Mouse (Mus musculus): Measurements from ENCODE around the gene Csnk2a1. TPM values are rescaled to one million over a fixed set of nuclear protein-coding genes. Genes with fewer than 3 reads are reported as not detected.
A peak's percentile ranks its signal among the peaks of the same experiment; 100 is the strongest.
"Not testable (repeated sequence)": the region's sequence is repeated elsewhere in the genome, so short reads cannot be mapped to it uniquely, and the experiment has no call there.

Csnk2a1 gene
- polyA plus RNA-seq, 1 experiment from 2014 or later = 112 TPM

GRCm38 (mm10) chr2:152189640-152190039, 37.0 kb upstream of the Csnk2a1 start:
- WGBS = 73% methylated on average over 9 of the region's 9 CpGs
- Histone ChIP-seq H3K36me3 (ENCODE audit: control insufficient read depth, insufficient read depth, low read length) (no peaks in the 10 kb centered on the region), H3K9ac (ENCODE audit: low read length) (no peak overlapping the region), H3K4me1 (replicated peaks; ENCODE audit: control insufficient read depth, insufficient read depth, low read length) (no peaks in the 10 kb centered on the region), H3K9me3 (ENCODE audit: control insufficient read depth, low read length) (no peaks in the 10 kb centered on the region), H3K4me3 (ENCODE audit: low read depth, low read length) (no peak overlapping the region), H3K4me2 (ENCODE audit: low read length) (no peak overlapping the region), H3K27me3 (replicated peaks; ENCODE audit: control insufficient read depth, insufficient read depth, low read length) (no peaks in the 10 kb centered on the region), H3K27ac (ENCODE audit: low read depth) (no peak overlapping the region)
- DNase-seq (ENCODE audit: low spot score) = no peak
- no peak for ATAC-seq (replicated peaks; ENCODE audit: low FRiP score, low TSS enrichment, low read depth)

GRCm38 (mm10) chr2:152190161-152190560, 36.5 kb upstream of the Csnk2a1 start:
- H3K4me3 ChIP-seq (ENCODE audit: low read depth, low read length) = no peak overlapping the region
- H3K4me1 ChIP-seq (replicated peaks; ENCODE audit: control insufficient read depth, insufficient read depth, low read length) = no peaks in the 10 kb centered on the region
- DNase-seq (ENCODE audit: low spot score) (no peak), ATAC-seq (replicated peaks; ENCODE audit: low FRiP score, low TSS enrichment, low read depth) (no peak)
- H3K27me3 ChIP-seq (replicated peaks; ENCODE audit: control insufficient read depth, insufficient read depth, low read length) = no peaks in the 10 kb centered on the region
- no peaks in the 10 kb centered on the region for H3K9me3 ChIP-seq (ENCODE audit: control insufficient read depth, low read length)
- H3K36me3 ChIP-seq (ENCODE audit: control insufficient read depth, insufficient read depth, low read length) = no peaks in the 10 kb centered on the region
- H3K9ac ChIP-seq (ENCODE audit: low read length) = no peak overlapping the region
- 67% methylated on average over 7 of the region's 7 CpGs for WGBS
- H3K4me2 ChIP-seq (ENCODE audit: low read length) = no peak overlapping the region
- H3K27ac ChIP-seq (ENCODE audit: low read depth) = no peak overlapping the region

- no peak overlapping the region for H3K4me3 ChIP-seq (ENCODE audit: low read depth, low read length)
- DNase-seq (ENCODE audit: low spot score) (no peak), ATAC-seq (replicated peaks; ENCODE audit: low FRiP score, low TSS enrichment, low read depth) (no peak)
- no peak overlapping the region for H3K4me2 ChIP-seq (ENCODE audit: low read length)
- H3K4me1 ChIP-seq (replicated peaks; ENCODE audit: control insufficient read depth, insufficient read depth, low read length) = no peaks in the 10 kb centered on the region
- no peak overlapping the region for H3K27ac ChIP-seq (ENCODE audit: low read depth)
- no peak overlapping the region for H3K9ac ChIP-seq (ENCODE audit: low read length)
- H3K36me3 ChIP-seq (ENCODE audit: control insufficient read depth, insufficient read depth, low read length) = no peaks in the 10 kb centered on the region
- 75% methylated on average over 13 of the region's 13 CpGs for WGBS
- H3K27me3 ChIP-seq (replicated peaks; ENCODE audit: control insufficient read depth, insufficient read depth, low read length) = no peaks in the 10 kb centered on the region
- no peaks in the 10 kb centered on the region for H3K9me3 ChIP-seq (ENCODE audit: control insufficient read depth, low read length)
These were observed 33.9 kb upstream of the Csnk2a1 start for GRCm38 (mm10) chr2:152192591-152193345.

GRCm38 (mm10) chr2:152193346-152193710, 33.3 kb upstream of the Csnk2a1 start:
- Histone ChIP-seq H3K9ac (ENCODE audit: low read length) (no peak overlapping the region), H3K9me3 (ENCODE audit: control insufficient read depth, low read length) (no peaks in the 10 kb centered on the region), H3K4me2 (ENCODE audit: low read length) (no peak overlapping the region), H3K27ac (ENCODE audit: low read depth) (no peak overlapping the region), H3K4me3 (ENCODE audit: low read depth, low read length) (no peak overlapping the region), H3K36me3 (ENCODE audit: control insufficient read depth, insufficient read depth, low read length) (no peaks in the 10 kb centered on the region), H3K27me3 (replicated peaks; ENCODE audit: control insufficient read depth, insufficient read depth, low read length) (no peaks in the 10 kb centered on the region), H3K4me1 (replicated peaks; ENCODE audit: control insufficient read depth, insufficient read depth, low read length) (no peaks in the 10 kb centered on the region)
- DNase-seq (ENCODE audit: low spot score) = no peak
- WGBS = 75% methylated on average over 7 of the region's 7 CpGs
- ATAC-seq (replicated peaks; ENCODE audit: low FRiP score, low TSS enrichment, low read depth) = no peak

GRCm38 (mm10) chr2:152194586-152194985, 32.1 kb upstream of the Csnk2a1 start:
- 87% methylated on average over 2 of the region's 2 CpGs for WGBS
- H3K4me3 ChIP-seq (ENCODE audit: low read depth, low read length) = no peak overlapping the region
- no peak for DNase-seq (ENCODE audit: low spot score)

GRCm38 (mm10) chr2:152196896-152197295, 29.7 kb upstream of the Csnk2a1 start:
- DNase-seq (ENCODE audit: low spot score) = no peak
- no peaks in the 10 kb centered on the region for H3K27me3 ChIP-seq (replicated peaks; ENCODE audit: control insufficient read depth, insufficient read depth, low read length)
- H3K27ac ChIP-seq (ENCODE audit: low read depth) = no peak overlapping the region
- H3K4me2 ChIP-seq (ENCODE audit: low read length) = no peak overlapping the region
- no peak overlapping the region for H3K4me3 ChIP-seq (ENCODE audit: low read depth, low read length)
- no peaks in the 10 kb centered on the region for H3K9me3 ChIP-seq (ENCODE audit: control insufficient read depth, low read length)
- no peak for ATAC-seq (replicated peaks; ENCODE audit: low FRiP score, low TSS enrichment, low read depth)
- no peaks in the 10 kb centered on the region for H3K4me1 ChIP-seq (replicated peaks; ENCODE audit: control insufficient read depth, insufficient read depth, low read length)
- no peaks in the 10 kb centered on the region for H3K36me3 ChIP-seq (ENCODE audit: control insufficient read depth, insufficient read depth, low read length)
- WGBS = 30% methylated on average over 3 of the region's 3 CpGs
- H3K9ac ChIP-seq (ENCODE audit: low read length) = no peak overlapping the region

More at GRCm38 (mm10) chr2:152194586-152194985, 32.1 kb upstream of the Csnk2a1 start:
- H3K27ac ChIP-seq (ENCODE audit: low read depth) = no peak overlapping the region
- no peaks in the 10 kb centered on the region for H3K4me1 ChIP-seq (replicated peaks; ENCODE audit: control insufficient read depth, insufficient read depth, low read length)
- no peak overlapping the region for H3K9ac ChIP-seq (ENCODE audit: low read length)
- H3K36me3 ChIP-seq (ENCODE audit: control insufficient read depth, insufficient read depth, low read length) = no peaks in the 10 kb centered on the region
- no peak for ATAC-seq (replicated peaks; ENCODE audit: low FRiP score, low TSS enrichment, low read depth)
- no peaks in the 10 kb centered on the region for H3K27me3 ChIP-seq (replicated peaks; ENCODE audit: control insufficient read depth, insufficient read depth, low read length)
- no peaks in the 10 kb centered on the region for H3K9me3 ChIP-seq (ENCODE audit: control insufficient read depth, low read length)
- H3K4me2 ChIP-seq (ENCODE audit: low read length) = no peak overlapping the region

GRCm38 (mm10) chr2:152197301-152197712, 29.3 kb upstream of the Csnk2a1 start:
- 44% methylated on average over 10 of the region's 10 CpGs for WGBS
- Histone ChIP-seq H3K4me2 (ENCODE audit: low read length) (no peak overlapping the region), H3K36me3 (ENCODE audit: control insufficient read depth, insufficient read depth, low read length) (no peaks in the 10 kb centered on the region), H3K27me3 (replicated peaks; ENCODE audit: control insufficient read depth, insufficient read depth, low read length) (no peaks in the 10 kb centered on the region), H3K4me1 (replicated peaks; ENCODE audit: control insufficient read depth, insufficient read depth, low read length) (no peaks in the 10 kb centered on the region), H3K4me3 (ENCODE audit: low read depth, low read length) (no peak overlapping the region), H3K9ac (ENCODE audit: low read length) (no peak overlapping the region), H3K9me3 (ENCODE audit: control insufficient read depth, low read length) (no peaks in the 10 kb centered on the region), H3K27ac (ENCODE audit: low read depth) (no peak overlapping the region)
- ATAC-seq (replicated peaks; ENCODE audit: low FRiP score, low TSS enrichment, low read depth) (peak; percentile 76), DNase-seq (ENCODE audit: low spot score) (peak; percentile 77)

- not testable (repeated sequence) for H3K9ac ChIP-seq (ENCODE audit: low read length); ATAC-seq (replicated peaks; ENCODE audit: low FRiP score, low TSS enrichment, low read depth); DNase-seq (ENCODE audit: low spot score); H3K9me3 ChIP-seq (ENCODE audit: control insufficient read depth, low read length); H3K27ac ChIP-seq (ENCODE audit: low read depth); H3K36me3 ChIP-seq (ENCODE audit: control insufficient read depth, insufficient read depth, low read length); H3K4me3 ChIP-seq (ENCODE audit: low read depth, low read length); H3K4me2 ChIP-seq (ENCODE audit: low read length); H3K4me1 ChIP-seq (replicated peaks; ENCODE audit: control insufficient read depth, insufficient read depth, low read length); H3K27me3 ChIP-seq (replicated peaks; ENCODE audit: control insufficient read depth, insufficient read depth, low read length)
- 94% methylated on average over 8 of the region's 9 CpGs for WGBS
These were observed 20.5 kb upstream of the Csnk2a1 start for GRCm38 (mm10) chr2:152206139-152206538.

- Histone ChIP-seq H3K4me1 (replicated peaks; ENCODE audit: control insufficient read depth, insufficient read depth, low read length) (no peaks in the 10 kb centered on the region), H3K4me3 (ENCODE audit: low read depth, low read length) (no peak overlapping the region), H3K27me3 (replicated peaks; ENCODE audit: control insufficient read depth, insufficient read depth, low read length) (no peaks in the 10 kb centered on the region), H3K36me3 (ENCODE audit: control insufficient read depth, insufficient read depth, low read length) (no peaks in the 10 kb centered on the region), H3K4me2 (ENCODE audit: low read length) (no peak overlapping the region), H3K9ac (ENCODE audit: low read length) (no peak overlapping the region), H3K27ac (ENCODE audit: low read depth) (no peak overlapping the region), H3K9me3 (ENCODE audit: control insufficient read depth, low read length) (no peaks in the 10 kb centered on the region)
- ATAC-seq (replicated peaks; ENCODE audit: low FRiP score, low TSS enrichment, low read depth) = no peak
- 77% methylated on average over 3 of the region's 3 CpGs for WGBS
- DNase-seq (ENCODE audit: low spot score) = no peak
These were observed 14.8 kb upstream of the Csnk2a1 start for GRCm38 (mm10) chr2:152211871-152212270.
